Mouse (Mus musculus) testis, adult 2 months (tissue): Measurements from ENCODE around the gene Tmem208. TPM values are rescaled to one million over a fixed set of nuclear protein-coding genes. Genes with fewer than 3 reads are reported as not detected.
A peak's percentile ranks its signal among the peaks of the same experiment; 100 is the strongest.

Source experiments
- H3K27ac ChIP-seq: fragments of 200-500 bp; 2 replicates; pipeline ENCODE4 v1.5.1; 2012; ENCODE audit warnings: low read depth, low read length; ENCODE audit not compliant: control insufficient read depth, insufficient read depth
- H3K27me3 ChIP-seq: fragments of 200-500 bp; 2 replicates; pipeline ENCODE4 v1.6.1; 2012; ENCODE audit warnings: mild to moderate bottlenecking, low read length, moderate library complexity; ENCODE audit not compliant: control insufficient read depth, insufficient read depth
- H3K36me3 ChIP-seq: fragments of 200-500 bp; 2 replicates; pipeline ENCODE4 v1.6.1; 2012; ENCODE audit warnings: mild to moderate bottlenecking, low read length; ENCODE audit not compliant: control insufficient read depth, insufficient read depth
- H3K4me1 ChIP-seq: fragments of 200-500 bp; 2 replicates; pipeline ENCODE4 v1.6.1; 2012; ENCODE audit warnings: low read length; ENCODE audit not compliant: control insufficient read depth, insufficient read depth
- H3K4me3 ChIP-seq: fragments of 200-500 bp; 2 replicates; pipeline ENCODE4 v1.5.1; 2012; ENCODE audit warnings: low read depth, mild to moderate bottlenecking, low read length, moderate library complexity, mixed read lengths; ENCODE audit not compliant: control insufficient read depth
- CTCF ChIP-seq: fragments of 200-500 bp; IDR thresholded peaks from 2 replicates; pipeline ENCODE4 v1.5.1; 2012; ENCODE audit warnings: low read depth, mild to moderate bottlenecking, inconsistent platforms, low read length, moderate library complexity; ENCODE audit not compliant: control insufficient read depth, insufficient read depth, insufficient replicate concordance
- POLR2A ChIP-seq: fragments of 200-500 bp; IDR thresholded peaks from 2 replicates; pipeline ENCODE4 v1.6.1; 2012; ENCODE audit warnings: low read depth, mild to moderate bottlenecking, inconsistent platforms, low read length, moderate library complexity; ENCODE audit not compliant: control insufficient read depth
- polyA plus RNA-seq: library from polyadenylated mRNA; depleted of rRNA; stranded (reverse); fragments of >200 nt; gene quantifications from 2 replicates; pipeline ENCODE4 v1.2.3, GENCODE M21; 2012

Tmem208 gene
- polyA plus RNA-seq, 1 experiment, result 32.4 TPM

GRCm38 (mm10) chr8:105303874-105304273 lies 22.3 kb upstream of the Tmem208 start:
- no peak overlapping the region for H3K27ac ChIP-seq
- no peak overlapping the region for H3K4me3 ChIP-seq
- no peak for TF ChIP-seq CTCF
- TF ChIP-seq POLR2A, result no peak
- peaks cover 8% of the 10 kb centered on the region for H3K4me1 ChIP-seq
- H3K36me3 ChIP-seq, result peaks cover 2% of the 10 kb centered on the region; the same call in 1 of the 2 replicates
- H3K27me3 ChIP-seq, result no peaks in the 10 kb centered on the region

DNA sequence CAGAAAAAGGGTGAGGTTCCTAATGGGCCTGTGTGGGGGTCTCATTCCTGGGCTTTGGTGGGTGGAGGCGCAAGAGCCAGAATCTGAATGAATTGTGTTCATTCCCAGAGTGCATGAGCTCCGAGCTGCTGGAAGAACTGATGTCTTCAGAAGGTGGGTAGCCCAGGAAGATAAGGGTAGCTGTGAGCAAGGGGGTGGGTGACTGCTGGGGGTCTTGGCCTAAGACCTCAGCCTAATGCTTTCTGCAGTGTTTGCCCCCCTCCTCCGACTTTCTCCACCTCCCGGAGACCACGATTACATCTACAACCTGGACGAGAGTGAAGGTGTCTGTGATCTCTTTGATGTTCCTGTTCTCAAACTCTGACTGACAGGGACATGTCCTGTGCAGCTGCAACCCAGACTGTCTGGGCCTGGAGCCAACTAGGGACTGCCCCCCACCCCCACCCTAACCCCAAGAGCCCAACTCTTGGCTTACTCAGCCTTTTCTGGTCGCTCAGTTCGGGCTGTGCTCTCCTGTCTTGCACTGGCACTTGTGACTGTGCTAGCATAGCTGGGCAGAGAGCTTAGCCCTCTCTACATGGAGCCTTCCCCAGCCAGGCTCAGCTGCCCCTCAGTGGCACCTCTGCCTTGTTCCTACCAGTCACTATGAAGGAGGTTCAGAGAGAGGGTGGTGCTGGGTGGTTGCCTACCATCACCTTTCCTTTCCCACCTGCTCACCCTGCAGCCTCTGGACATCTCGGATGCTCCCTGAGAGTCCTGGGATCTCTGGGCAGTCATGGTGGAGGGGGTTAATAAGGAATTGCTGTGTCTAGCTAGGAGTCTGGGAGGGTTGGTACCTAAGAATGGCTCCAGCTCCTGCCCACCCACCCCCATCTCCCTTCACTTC lies 21.6 kb upstream of the Tmem208 start:
- Histone ChIP-seq H3K4me1 (peaks cover 7% of the 10 kb centered on the region), H3K4me3 (no peak overlapping the region), H3K27ac (no peak overlapping the region), H3K36me3 (peaks cover 2% of the 10 kb centered on the region; the same call in 1 of the 2 replicates), H3K27me3 (no peaks in the 10 kb centered on the region)
- TF ChIP-seq POLR2A, result no peak; the same call in 1 of the 2 replicates
- TF ChIP-seq CTCF, result peak; percentile 9; the same call in 1 of the 2 replicates

DNA sequence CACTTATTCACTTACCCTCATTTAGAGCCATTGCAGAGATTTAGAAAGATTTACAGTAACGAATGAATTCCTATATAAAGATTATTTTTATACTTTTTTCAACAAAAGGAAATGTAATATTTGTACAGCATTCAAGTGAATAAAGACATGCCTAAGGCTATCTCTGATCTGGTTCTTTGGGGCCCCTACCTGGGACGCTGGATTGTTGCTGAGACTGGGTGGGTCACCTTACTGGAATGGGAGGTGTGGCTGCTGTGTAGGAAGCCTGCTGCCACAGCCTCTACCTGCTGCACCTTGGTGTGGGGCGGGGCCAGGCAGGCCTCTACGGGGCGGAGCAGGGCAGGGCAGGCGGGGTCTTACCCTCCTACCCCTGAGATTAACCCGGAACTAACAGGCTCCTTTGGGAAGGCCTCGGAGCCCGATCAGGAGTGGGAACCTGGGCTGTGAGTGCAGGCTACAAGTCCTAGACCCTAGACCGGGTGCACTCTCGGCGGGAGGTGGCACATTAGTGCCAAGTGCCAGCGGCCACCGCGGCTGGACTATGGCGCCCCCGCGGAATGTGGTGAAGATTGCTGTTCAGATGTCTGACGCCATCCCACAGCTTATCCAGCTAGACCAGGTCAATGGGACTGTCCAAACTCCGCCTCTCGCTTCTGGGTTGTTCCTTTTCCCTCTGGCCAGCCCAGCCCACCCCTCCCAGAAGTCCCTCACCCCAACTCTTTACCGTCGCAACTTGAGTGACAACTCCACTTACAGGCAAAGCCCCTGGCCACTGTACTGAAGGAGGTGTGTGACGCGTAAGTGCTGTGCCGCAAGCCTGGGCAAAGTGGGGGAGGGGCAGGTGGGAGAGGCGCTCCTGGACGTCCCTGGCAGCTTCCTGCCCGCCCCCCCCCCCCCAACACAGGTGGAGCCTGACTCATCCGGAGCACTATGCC lies 20.7 kb upstream of the Tmem208 start, which contains the start of gene Elmo3:
Gene Elmo3, plus strand, starts transcription at position 391 of the 935 bp plus-strand sequence.
- TF ChIP-seq POLR2A (peak; percentile 55), CTCF (0 out of 2 replicates have a peak, but pooled peaks have one; percentile 21)
- peak within 1 kb of the TSS; percentile 57 for H3K4me3 ChIP-seq
- H3K27me3 ChIP-seq, result no peaks in the 10 kb centered on the region
- peaks cover 2% of the 10 kb centered on the region; the same call in 1 of the 2 replicates for H3K36me3 ChIP-seq
- H3K4me1 ChIP-seq, result peaks cover 7% of the 10 kb centered on the region
- H3K27ac ChIP-seq, result 0 out of 2 replicates have a peak within 1 kb of the TSS, but pooled peaks have one; percentile 56

GRCm38 (mm10) chr8:105306146-105306691 lies 19.9 kb upstream of the Tmem208 start:
- H3K4me3 ChIP-seq, result no peak overlapping the region; the same call in 1 of the 2 replicates
- H3K27me3 ChIP-seq, result no peaks in the 10 kb centered on the region
- TF ChIP-seq POLR2A, result no peak
- TF ChIP-seq CTCF, result no peak
- peaks cover 7% of the 10 kb centered on the region for H3K4me1 ChIP-seq
- H3K36me3 ChIP-seq, result peaks cover 2% of the 10 kb centered on the region; the same call in 1 of the 2 replicates
- H3K27ac ChIP-seq, result no peak overlapping the region

GRCm38 (mm10) chr8:105307670-105308069 lies 18.5 kb upstream of the Tmem208 start:
- Histone ChIP-seq H3K4me1 (peaks cover 7% of the 10 kb centered on the region), H3K4me3 (no peak overlapping the region), H3K27me3 (no peaks in the 10 kb centered on the region), H3K36me3 (no peaks in the 10 kb centered on the region; the same call in 1 of the 2 replicates), H3K27ac (no peak overlapping the region)
- TF ChIP-seq CTCF (no peak), POLR2A (no peak)

DNA sequence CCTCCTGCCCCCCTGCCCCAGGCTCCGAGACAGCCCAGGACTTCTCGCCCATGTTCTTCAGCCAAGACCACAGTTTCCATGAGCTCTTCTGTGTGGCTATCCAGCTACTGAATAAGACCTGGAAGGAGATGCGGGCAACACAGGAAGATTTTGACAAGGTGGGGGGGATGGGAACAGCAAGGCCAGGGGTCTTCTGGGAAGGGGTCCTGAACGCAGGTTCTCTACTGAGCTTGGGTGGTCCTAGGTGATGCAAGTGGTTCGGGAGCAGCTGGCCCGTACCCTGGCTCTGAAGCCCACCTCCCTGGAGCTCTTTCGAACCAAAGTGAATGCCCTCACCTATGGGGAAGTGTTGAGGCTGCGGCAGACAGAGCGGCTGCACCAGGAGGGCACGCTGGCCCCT lies 17.7 kb upstream of the Tmem208 start:
- TF ChIP-seq CTCF, result no peak
- TF ChIP-seq POLR2A, result no peak
- Histone ChIP-seq H3K27ac (no peak overlapping the region), H3K27me3 (no peaks in the 10 kb centered on the region), H3K4me3 (no peak overlapping the region), H3K4me1 (peaks cover 7% of the 10 kb centered on the region), H3K36me3 (no peaks in the 10 kb centered on the region; the same call in 1 of the 2 replicates)
